Mouse (Mus musculus): ENCODE results near the gene Pdcd2l. TPM values are rescaled to one million over a fixed set of nuclear protein-coding genes. Genes with fewer than 3 reads are reported as not detected.
A peak's percentile ranks its signal among the peaks of the same experiment; 100 is the strongest.

The Pdcd2l gene
- polyA plus RNA-seq, 1 experiment from 2014 or later = 63.3 TPM

DNA sequence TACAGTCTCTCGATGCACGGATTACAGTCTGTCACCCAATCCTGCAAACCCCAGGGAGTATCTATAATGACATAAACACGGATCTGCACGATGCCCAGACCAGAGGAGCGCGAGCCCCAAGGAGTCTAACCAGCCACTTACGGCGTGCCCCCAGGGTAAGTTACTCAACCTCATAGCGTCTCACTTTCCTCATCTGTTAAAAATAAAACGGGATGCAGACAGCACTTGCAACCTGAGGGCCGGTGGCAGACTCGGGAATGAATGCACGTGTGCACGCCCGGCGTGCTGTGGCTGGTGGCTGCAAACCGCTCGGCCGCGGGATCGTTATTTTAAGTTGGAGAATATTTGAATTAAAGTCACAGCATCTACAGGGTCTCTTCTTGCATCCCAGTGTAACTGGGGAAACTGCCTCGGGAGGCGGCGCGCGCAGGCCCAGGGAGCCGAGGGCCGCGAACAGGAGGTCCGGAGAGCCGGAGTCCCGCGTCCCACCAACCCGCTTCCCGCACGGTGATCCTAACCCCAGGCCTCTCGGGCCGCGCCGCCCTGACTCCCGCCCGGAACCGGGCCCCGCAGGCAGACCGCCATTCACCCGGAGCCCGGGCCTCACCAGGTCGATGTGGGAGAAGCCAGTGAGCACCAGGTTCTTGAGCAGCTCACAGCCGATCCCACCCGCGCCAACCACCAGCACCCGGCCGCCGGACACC is 28.5 kb downstream of the Pdcd2l start:
- Histone ChIP-seq H3K36me3 (ENCODE audit: control insufficient read depth, insufficient read depth, low read length) (0 out of 2 replicates have a peak, but pooled peaks cover 4% of the 10 kb centered on the region), H3K4me1 (ENCODE audit: control insufficient read depth, insufficient read depth, low read length) (peaks cover 9% of the 10 kb centered on the region), H3K9ac (ENCODE audit: low read depth, low read length) (peak overlapping the region; percentile 99), H3K4me2 (ENCODE audit: low read depth, low read length) (peak overlapping the region; percentile 82), H3K9me3 (ENCODE audit: control insufficient read depth, low read length) (no peaks in the 10 kb centered on the region), H3K4me3 (ENCODE audit: low read length) (peak overlapping the region; percentile 98), H3K27ac (ENCODE audit: low read length) (peak overlapping the region; percentile 84), H3K27me3 (replicated peaks; ENCODE audit: control insufficient read depth, insufficient read depth, low read length) (no peaks in the 10 kb centered on the region)
- WGBS = under 1% methylated on average over 54 of the region's 54 CpGs
- ATAC-seq = peak; percentile 85

DNA sequence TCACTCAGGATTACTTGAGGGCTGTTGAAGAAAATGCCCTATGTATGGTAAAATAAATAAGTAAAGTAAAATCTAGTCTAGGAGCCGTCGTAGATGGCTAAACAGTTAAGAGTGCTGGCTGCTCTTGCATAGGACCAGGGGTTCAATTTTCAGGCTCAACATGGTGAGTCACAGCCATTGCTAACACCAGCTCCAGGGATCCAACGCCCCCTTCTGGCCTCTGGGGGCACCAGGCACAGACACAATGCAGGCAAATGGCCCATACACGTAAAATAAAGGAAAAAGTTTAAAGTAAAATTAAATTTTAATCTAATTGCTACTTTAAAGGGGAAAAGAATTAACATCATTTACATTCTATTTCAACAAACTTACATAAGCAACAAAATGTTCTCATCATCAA is 29.6 kb downstream of the Pdcd2l start:
- Histone ChIP-seq H3K36me3 (ENCODE audit: control insufficient read depth, insufficient read depth, low read length) (peaks cover 5% of the 10 kb centered on the region; the same call in 1 of the 2 replicates), H3K27me3 (replicated peaks; ENCODE audit: control insufficient read depth, insufficient read depth, low read length) (no peaks in the 10 kb centered on the region), H3K9me3 (ENCODE audit: control insufficient read depth, low read length) (no peaks in the 10 kb centered on the region), H3K4me1 (ENCODE audit: control insufficient read depth, insufficient read depth, low read length) (peaks cover 9% of the 10 kb centered on the region), H3K4me3 (ENCODE audit: low read length) (no peak overlapping the region), H3K9ac (ENCODE audit: low read depth, low read length) (no peak overlapping the region), H3K27ac (ENCODE audit: low read length) (no peak overlapping the region), H3K4me2 (ENCODE audit: low read depth, low read length) (no peak overlapping the region)
- WGBS = 50% methylated on average over 4 of the region's 4 CpGs
- ATAC-seq = no peak

DNA sequence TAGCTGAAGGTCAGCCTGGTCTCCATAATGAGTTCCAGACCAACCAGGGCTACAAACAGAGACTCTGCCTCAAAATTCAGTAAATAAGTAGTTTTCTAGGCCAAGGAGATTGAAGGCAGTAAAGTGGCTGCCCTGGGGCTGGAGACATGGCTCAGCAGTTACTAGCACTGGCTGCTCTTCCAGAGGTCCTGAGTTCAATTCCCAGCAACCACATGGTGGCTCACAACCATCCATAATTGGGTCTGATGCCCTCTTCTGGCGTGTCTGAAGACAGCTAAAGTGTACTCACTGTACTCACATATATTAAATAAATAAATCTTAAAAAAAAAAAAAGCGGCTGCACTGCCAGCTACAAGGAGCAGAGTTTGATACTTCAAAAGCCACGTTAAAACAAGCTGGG is 30.5 kb downstream of the Pdcd2l start:
- no peak overlapping the region for H3K4me2 ChIP-seq (ENCODE audit: low read depth, low read length)
- no peaks in the 10 kb centered on the region for H3K27me3 ChIP-seq (replicated peaks; ENCODE audit: control insufficient read depth, insufficient read depth, low read length)
- H3K9me3 ChIP-seq (ENCODE audit: control insufficient read depth, low read length) = no peaks in the 10 kb centered on the region
- H3K4me3 ChIP-seq (ENCODE audit: low read length) = no peak overlapping the region
- H3K9ac ChIP-seq (ENCODE audit: low read depth, low read length) = no peak overlapping the region
- WGBS = 78% methylated on average over 3 of the region's 3 CpGs
- H3K36me3 ChIP-seq (ENCODE audit: control insufficient read depth, insufficient read depth, low read length) = peaks cover 11% of the 10 kb centered on the region; the same call in 1 of the 2 replicates
- no peak for ATAC-seq
- no peak overlapping the region for H3K27ac ChIP-seq (ENCODE audit: low read length)
- peaks cover 9% of the 10 kb centered on the region for H3K4me1 ChIP-seq (ENCODE audit: control insufficient read depth, insufficient read depth, low read length)

DNA sequence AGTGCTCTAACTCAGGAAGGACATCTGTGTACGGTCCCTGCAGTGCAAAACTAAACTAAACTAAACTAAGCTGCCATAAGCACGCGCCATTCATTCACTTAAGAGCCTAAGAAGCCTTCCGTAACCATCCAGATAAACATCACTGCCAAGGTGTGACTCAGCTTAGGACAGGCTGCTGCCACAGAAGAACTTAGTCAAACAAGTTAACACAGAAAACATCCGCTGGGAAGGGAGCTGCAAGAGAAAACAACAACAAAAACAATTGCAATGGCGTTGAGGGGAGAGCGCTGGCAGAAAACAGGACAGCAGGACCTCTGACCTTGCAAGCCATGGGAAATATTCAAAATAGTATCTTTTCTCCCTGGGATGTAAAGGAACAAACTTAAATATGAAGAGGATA is 31.8 kb downstream of the Pdcd2l start:
- H3K4me3 ChIP-seq (ENCODE audit: low read length) = no peak overlapping the region
- H3K27me3 ChIP-seq (replicated peaks; ENCODE audit: control insufficient read depth, insufficient read depth, low read length) = no peaks in the 10 kb centered on the region
- ATAC-seq = no peak
- no peaks in the 10 kb centered on the region for H3K9me3 ChIP-seq (ENCODE audit: control insufficient read depth, low read length)
- peaks cover 9% of the 10 kb centered on the region for H3K4me1 ChIP-seq (ENCODE audit: control insufficient read depth, insufficient read depth, low read length)
- no peak overlapping the region for H3K27ac ChIP-seq (ENCODE audit: low read length)
- 90% methylated on average over 7 of the region's 7 CpGs for WGBS
- H3K36me3 ChIP-seq (ENCODE audit: control insufficient read depth, insufficient read depth, low read length) = peaks cover 17% of the 10 kb centered on the region; the same call in 1 of the 2 replicates
- H3K9ac ChIP-seq (ENCODE audit: low read depth, low read length) = no peak overlapping the region
- no peak overlapping the region for H3K4me2 ChIP-seq (ENCODE audit: low read depth, low read length)

DNA sequence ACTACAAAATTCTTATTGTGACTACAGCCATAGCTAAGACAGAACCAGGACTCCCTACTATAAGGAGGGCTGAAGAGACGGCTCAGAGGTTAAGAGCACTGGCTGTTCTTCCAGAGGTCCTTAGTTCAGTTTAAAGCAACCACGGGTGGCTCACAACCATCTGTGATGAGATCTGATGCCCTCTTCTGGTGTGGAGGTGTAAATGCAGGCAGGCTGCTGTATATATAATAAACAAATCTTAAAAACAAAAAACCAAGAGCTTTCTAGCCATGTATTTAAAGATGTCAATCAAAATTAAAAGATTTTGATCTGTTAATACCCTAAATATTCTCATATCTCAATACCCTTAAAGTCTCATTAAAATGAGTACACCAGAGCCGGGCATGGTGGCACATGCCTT is 37.3 kb downstream of the Pdcd2l start:
- 91% methylated on average over 3 of the region's 3 CpGs for WGBS
- Histone ChIP-seq H3K27ac (ENCODE audit: low read length) (no peak overlapping the region), H3K27me3 (replicated peaks; ENCODE audit: control insufficient read depth, insufficient read depth, low read length) (no peaks in the 10 kb centered on the region), H3K4me3 (ENCODE audit: low read length) (no peak overlapping the region), H3K4me1 (ENCODE audit: control insufficient read depth, insufficient read depth, low read length) (no peaks in the 10 kb centered on the region), H3K9ac (ENCODE audit: low read depth, low read length) (no peak overlapping the region), H3K4me2 (ENCODE audit: low read depth, low read length) (no peak overlapping the region), H3K36me3 (ENCODE audit: control insufficient read depth, insufficient read depth, low read length) (peaks cover 34% of the 10 kb centered on the region), H3K9me3 (ENCODE audit: control insufficient read depth, low read length) (no peaks in the 10 kb centered on the region)
- no peak for ATAC-seq

DNA sequence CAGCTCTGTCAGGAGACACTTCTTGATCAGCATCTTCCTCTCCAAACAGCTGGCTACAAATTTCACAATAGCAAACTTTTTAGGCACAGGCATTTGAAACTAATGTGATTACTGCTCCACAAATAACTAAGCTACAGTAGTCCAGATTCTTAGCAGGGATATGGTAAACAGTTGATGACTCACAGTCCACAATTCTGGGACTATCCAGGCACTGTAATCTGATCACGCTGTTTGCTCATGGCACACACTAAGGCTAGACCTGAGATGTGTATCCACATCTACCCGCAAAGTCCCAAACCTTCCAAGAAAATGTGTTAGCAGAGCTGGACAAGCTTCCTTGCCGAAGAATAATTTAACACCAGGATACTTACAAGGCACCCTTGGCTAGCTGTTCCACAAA is 38.5 kb downstream of the Pdcd2l start:
- ATAC-seq = no peak
- WGBS = 93% methylated on average over 3 of the region's 3 CpGs
- no peak overlapping the region for H3K9ac ChIP-seq (ENCODE audit: low read depth, low read length)
- no peak overlapping the region for H3K4me2 ChIP-seq (ENCODE audit: low read depth, low read length)
- H3K4me3 ChIP-seq (ENCODE audit: low read length) = no peak overlapping the region
- no peaks in the 10 kb centered on the region for H3K9me3 ChIP-seq (ENCODE audit: control insufficient read depth, low read length)
- no peak overlapping the region for H3K27ac ChIP-seq (ENCODE audit: low read length)
- peaks cover 41% of the 10 kb centered on the region for H3K36me3 ChIP-seq (ENCODE audit: control insufficient read depth, insufficient read depth, low read length)
- no peaks in the 10 kb centered on the region for H3K4me1 ChIP-seq (ENCODE audit: control insufficient read depth, insufficient read depth, low read length)
- H3K27me3 ChIP-seq (replicated peaks; ENCODE audit: control insufficient read depth, insufficient read depth, low read length) = no peaks in the 10 kb centered on the region

DNA sequence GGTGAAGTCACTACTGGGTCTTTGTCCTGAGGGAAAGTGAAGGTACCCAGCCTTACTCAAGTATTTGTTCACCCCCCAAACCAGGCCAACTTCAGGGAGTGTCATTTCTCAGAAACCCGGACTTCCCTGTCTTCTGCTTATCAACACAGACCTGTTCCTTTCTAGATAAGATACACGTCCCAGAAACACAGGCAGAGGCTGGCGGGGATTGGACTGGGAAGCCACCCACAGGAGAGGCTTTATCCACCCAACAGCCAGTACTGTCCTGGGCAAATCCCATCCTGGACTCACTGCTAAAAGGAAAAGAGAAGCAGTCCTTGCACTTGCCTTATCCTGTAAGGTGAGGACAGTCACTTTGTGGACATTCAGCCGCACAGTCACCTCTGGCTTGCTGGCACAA is 49.3 kb downstream of the Pdcd2l start:
- Histone ChIP-seq H3K36me3 (ENCODE audit: control insufficient read depth, insufficient read depth, low read length) (peaks cover 48% of the 10 kb centered on the region), H3K4me1 (ENCODE audit: control insufficient read depth, insufficient read depth, low read length) (no peaks in the 10 kb centered on the region), H3K9ac (ENCODE audit: low read depth, low read length) (no peak overlapping the region), H3K9me3 (ENCODE audit: control insufficient read depth, low read length) (no peaks in the 10 kb centered on the region), H3K27ac (ENCODE audit: low read length) (no peak overlapping the region), H3K27me3 (replicated peaks; ENCODE audit: control insufficient read depth, insufficient read depth, low read length) (no peaks in the 10 kb centered on the region), H3K4me2 (ENCODE audit: low read depth, low read length) (no peak overlapping the region), H3K4me3 (ENCODE audit: low read length) (no peak overlapping the region)
- ATAC-seq = 0 out of 2 replicates have a peak, but pooled peaks have one; percentile 28
- 80% methylated on average over 4 of the region's 4 CpGs for WGBS

DNA sequence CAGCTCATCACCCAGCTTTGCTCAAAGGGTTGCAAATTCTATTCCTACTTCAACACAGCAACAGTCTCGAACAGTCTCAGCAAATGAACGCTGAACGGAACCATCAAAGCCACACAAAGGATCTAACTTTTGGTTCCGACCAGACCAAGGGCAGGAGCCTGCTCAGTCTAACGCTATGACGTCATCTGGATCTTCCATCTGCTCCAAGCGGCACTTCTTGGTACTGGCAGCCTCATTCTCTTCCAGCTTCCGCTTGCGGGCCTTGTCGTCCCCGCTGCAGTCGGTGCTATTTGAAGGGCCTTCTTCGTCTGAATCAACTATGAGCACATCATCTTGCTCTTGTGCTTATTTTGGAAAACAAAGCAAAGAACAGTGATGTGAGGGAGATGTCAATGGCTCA is 55.3 kb downstream of the Pdcd2l start:
- H3K27me3 ChIP-seq (replicated peaks; ENCODE audit: control insufficient read depth, insufficient read depth, low read length) = no peaks in the 10 kb centered on the region
- ATAC-seq = no peak
- H3K9me3 ChIP-seq (ENCODE audit: control insufficient read depth, low read length) = no peaks in the 10 kb centered on the region
- peaks cover 41% of the 10 kb centered on the region for H3K36me3 ChIP-seq (ENCODE audit: control insufficient read depth, insufficient read depth, low read length)
- WGBS = 93% methylated on average over 13 of the region's 13 CpGs
- H3K4me1 ChIP-seq (ENCODE audit: control insufficient read depth, insufficient read depth, low read length) = no peaks in the 10 kb centered on the region
- no peak overlapping the region for H3K27ac ChIP-seq (ENCODE audit: low read length)
- no peak overlapping the region for H3K4me3 ChIP-seq (ENCODE audit: low read length)
- H3K4me2 ChIP-seq (ENCODE audit: low read depth, low read length) = no peak overlapping the region
- H3K9ac ChIP-seq (ENCODE audit: low read depth, low read length) = no peak overlapping the region

DNA sequence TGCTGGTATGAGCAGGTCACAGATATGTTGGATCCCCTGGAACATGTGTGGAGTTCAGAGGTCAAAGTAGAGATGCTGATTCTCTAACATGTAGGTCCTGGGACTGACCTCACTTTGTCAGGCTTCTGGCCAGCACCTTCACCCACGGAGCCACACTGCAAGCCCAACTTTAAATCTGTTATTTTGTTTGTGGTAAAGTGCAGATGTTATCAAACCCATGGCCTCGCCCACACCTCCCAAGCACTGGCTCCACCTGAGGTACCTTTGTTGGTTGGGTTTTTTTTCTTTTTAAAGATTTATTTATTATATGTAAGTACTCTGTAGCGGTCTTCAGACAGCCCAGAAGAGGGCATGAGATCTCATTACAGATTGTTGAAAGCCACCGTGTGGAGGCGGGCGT is 57.0 kb downstream of the Pdcd2l start:
- Histone ChIP-seq H3K9me3 (ENCODE audit: control insufficient read depth, low read length) (no peaks in the 10 kb centered on the region), H3K9ac (ENCODE audit: low read depth, low read length) (no peak overlapping the region), H3K36me3 (ENCODE audit: control insufficient read depth, insufficient read depth, low read length) (peaks cover 33% of the 10 kb centered on the region), H3K4me1 (ENCODE audit: control insufficient read depth, insufficient read depth, low read length) (no peaks in the 10 kb centered on the region), H3K4me2 (ENCODE audit: low read depth, low read length) (no peak overlapping the region), H3K27me3 (replicated peaks; ENCODE audit: control insufficient read depth, insufficient read depth, low read length) (no peaks in the 10 kb centered on the region), H3K27ac (ENCODE audit: low read length) (no peak overlapping the region), H3K4me3 (ENCODE audit: low read length) (no peak overlapping the region)
- WGBS = 86% methylated on average over 6 of the region's 6 CpGs
- ATAC-seq = peak; percentile 31; the same call in 1 of the 2 replicates
